Mouse (Mus musculus) forebrain, embryonic 15.5 days (tissue): Measurements from ENCODE around the gene Prkar2a. TPM values are rescaled to one million over a fixed set of nuclear protein-coding genes. Genes with fewer than 3 reads are reported as not detected.
A peak's percentile ranks its signal among the peaks of the same experiment; 100 is the strongest.

Experiments used
- ATAC-seq: fragments of 200-750 bp; cut with Nextera tagmentation; replicated peaks from 2 replicates; pipeline ENCODE4 v1.8.0; 2017; ENCODE audit warnings: mild to moderate bottlenecking, moderate TSS enrichment, moderate library complexity
- H3K27ac ChIP-seq: fragments of 300-500 bp; sonication (generic); replicated peaks from 2 replicates; pipeline ENCODE4 v1.5.1; 2015; ENCODE audit warnings: mild to moderate bottlenecking, inconsistent platforms
- H3K27me3 ChIP-seq: fragments of 300-500 bp; sonication (generic); 2 replicates; pipeline ENCODE4 v1.6.1; 2015; ENCODE audit warnings: inconsistent platforms
- H3K36me3 ChIP-seq: fragments of 300-500 bp; sonication (generic); 2 replicates; pipeline ENCODE4 v1.6.1; 2015; ENCODE audit warnings: mild to moderate bottlenecking, inconsistent platforms
- H3K4me1 ChIP-seq: fragments of 300-500 bp; sonication (generic); 2 replicates; pipeline ENCODE4 v1.6.1; 2015; ENCODE audit warnings: inconsistent platforms
- H3K4me2 ChIP-seq: fragments of 300-500 bp; sonication (generic); replicated peaks from 2 replicates; pipeline ENCODE4 v1.6.1; 2015; ENCODE audit warnings: mild to moderate bottlenecking, inconsistent platforms
- H3K4me3 ChIP-seq: fragments of 300-500 bp; sonication (generic); 2 replicates; pipeline ENCODE4 v1.5.1; 2015; ENCODE audit warnings: mild to moderate bottlenecking, inconsistent platforms
- H3K9ac ChIP-seq: fragments of 300-500 bp; sonication (generic); replicated peaks from 2 replicates; pipeline ENCODE4 v1.6.1; 2015; ENCODE audit warnings: mild to moderate bottlenecking, inconsistent platforms
- H3K9me3 ChIP-seq: fragments of 300-500 bp; sonication (generic); 2 replicates; pipeline ENCODE4 v1.6.1; 2016; ENCODE audit warnings: inconsistent platforms
- WGBS: fragments of 180-500 bp; shearing (Covaris S2); methylation state at CpG from one replicate; pipeline ENCODE4 v1.1.7; 2015; ENCODE audit warnings: mixed read lengths; 5-methylcytosine and 5-hydroxymethylcytosine counted together
- polyA plus RNA-seq: library from polyadenylated mRNA; unstranded; fragments of >200 nt; fragmentation: Nextera tagmentation; extraction: Ambion mirVana; gene quantifications from 2 replicates; pipeline ENCODE4 v1.2.1, GENCODE M21; 2015

Prkar2a gene
- polyA plus RNA-seq, 1 experiment from 2014 or later, result 42.1 TPM

GRCm38 (mm10) chr9:108673151-108673550, 16.0 kb upstream of the Prkar2a start:
- ATAC-seq, result no peak
- Histone ChIP-seq H3K4me3 (no peak overlapping the region), H3K27ac (no peak overlapping the region), H3K4me1 (no peaks in the 10 kb centered on the region), H3K4me2 (no peak overlapping the region), H3K36me3 (peaks cover 12% of the 10 kb centered on the region), H3K9ac (no peak overlapping the region), H3K27me3 (no peaks in the 10 kb centered on the region), H3K9me3 (no peaks in the 10 kb centered on the region; the same call in 1 of the 2 replicates)
- WGBS, result 53% methylated on average over 2 of the region's 2 CpGs

- Histone ChIP-seq H3K4me3 (no peak overlapping the region), H3K9me3 (no peaks in the 10 kb centered on the region), H3K27me3 (no peaks in the 10 kb centered on the region), H3K9ac (no peak overlapping the region), H3K4me2 (no peak overlapping the region), H3K36me3 (peaks cover 25% of the 10 kb centered on the region), H3K27ac (no peak overlapping the region), H3K4me1 (no peaks in the 10 kb centered on the region)
- 96% methylated on average over 15 of the region's 15 CpGs for WGBS
- ATAC-seq, result no peak
These were observed 9.1 kb upstream of the Prkar2a start for GRCm38 (mm10) chr9:108680026-108680425.

GRCm38 (mm10) chr9:108686475-108686887, 2.6 kb upstream of the Prkar2a start:
- 56% methylated on average over 4 of the region's 4 CpGs for WGBS
- H3K4me3 ChIP-seq, result no peak overlapping the region
- H3K27me3 ChIP-seq, result no peaks in the 10 kb centered on the region
- H3K4me2 ChIP-seq, result no peak overlapping the region
- H3K36me3 ChIP-seq, result peaks cover 13% of the 10 kb centered on the region
- ATAC-seq, result no peak
- peaks cover 7% of the 10 kb centered on the region for H3K4me1 ChIP-seq
- no peak overlapping the region for H3K9ac ChIP-seq
- H3K27ac ChIP-seq, result no peak overlapping the region
- H3K9me3 ChIP-seq, result no peaks in the 10 kb centered on the region

GRCm38 (mm10) chr9:108687181-108687580, 1.9 kb upstream of the Prkar2a start:
- no peak overlapping the region for H3K4me2 ChIP-seq
- no peaks in the 10 kb centered on the region for H3K27me3 ChIP-seq
- H3K4me1 ChIP-seq, result peaks cover 11% of the 10 kb centered on the region
- H3K9me3 ChIP-seq, result no peaks in the 10 kb centered on the region
- H3K9ac ChIP-seq, result no peak overlapping the region
- H3K27ac ChIP-seq, result no peak overlapping the region
- no peak for ATAC-seq
- H3K36me3 ChIP-seq, result peaks cover 9% of the 10 kb centered on the region
- 81% methylated on average over 6 of the region's 6 CpGs for WGBS
- H3K4me3 ChIP-seq, result no peak overlapping the region

- no peaks in the 10 kb centered on the region for H3K27me3 ChIP-seq
- no peak overlapping the region for H3K4me2 ChIP-seq
- H3K4me3 ChIP-seq, result no peak overlapping the region
- ATAC-seq, result no peak
- no peaks in the 10 kb centered on the region for H3K9me3 ChIP-seq
- no peak overlapping the region for H3K9ac ChIP-seq
- peaks cover 11% of the 10 kb centered on the region for H3K4me1 ChIP-seq
- H3K27ac ChIP-seq, result no peak overlapping the region
- WGBS, result 79% methylated on average over 2 of the region's 2 CpGs
- peaks cover 8% of the 10 kb centered on the region for H3K36me3 ChIP-seq
These were observed 1.4 kb upstream of the Prkar2a start for GRCm38 (mm10) chr9:108687686-108688085.

- H3K4me3 ChIP-seq, result no peak overlapping the region
- H3K9ac ChIP-seq, result no peak overlapping the region
- H3K27ac ChIP-seq, result no peak overlapping the region
- H3K27me3 ChIP-seq, result no peaks in the 10 kb centered on the region
- peaks cover 6% of the 10 kb centered on the region; the same call in 1 of the 2 replicates for H3K36me3 ChIP-seq
- no peak overlapping the region for H3K4me2 ChIP-seq
- H3K9me3 ChIP-seq, result no peaks in the 10 kb centered on the region
- H3K4me1 ChIP-seq, result peaks cover 17% of the 10 kb centered on the region
- ATAC-seq, result no peak
- 74% methylated on average over 9 of the region's 9 CpGs for WGBS
These were observed 663 bp upstream of the Prkar2a start for GRCm38 (mm10) chr9:108688451-108688850.

GRCm38 (mm10) chr9:108689993-108690392, 879 bp downstream of the Prkar2a start:
- 87% methylated on average over 1 of the region's 1 CpGs for WGBS
- no peak overlapping the region for H3K9ac ChIP-seq
- no peaks in the 10 kb centered on the region for H3K9me3 ChIP-seq
- H3K27ac ChIP-seq, result no peak overlapping the region
- H3K4me2 ChIP-seq, result no peak overlapping the region
- peaks cover 33% of the 10 kb centered on the region for H3K4me1 ChIP-seq
- ATAC-seq, result no peak
- no peaks in the 10 kb centered on the region for H3K27me3 ChIP-seq
- no peak overlapping the region for H3K4me3 ChIP-seq
- H3K36me3 ChIP-seq, result peaks cover 3% of the 10 kb centered on the region; the same call in 1 of the 2 replicates

GRCm38 (mm10) chr9:108690914-108691313, 1.8 kb downstream of the Prkar2a start:
- H3K9ac ChIP-seq, result no peak overlapping the region
- ATAC-seq, result no peak
- H3K36me3 ChIP-seq, result no peaks in the 10 kb centered on the region
- H3K27ac ChIP-seq, result no peak overlapping the region
- H3K4me2 ChIP-seq, result no peak overlapping the region
- H3K9me3 ChIP-seq, result no peaks in the 10 kb centered on the region
- no peak overlapping the region for H3K4me3 ChIP-seq
- H3K27me3 ChIP-seq, result no peaks in the 10 kb centered on the region
- H3K4me1 ChIP-seq, result peaks cover 33% of the 10 kb centered on the region
- 70% methylated on average over 6 of the region's 6 CpGs for WGBS

- WGBS, result 70% methylated on average over 8 of the region's 8 CpGs
- Histone ChIP-seq H3K27me3 (no peaks in the 10 kb centered on the region), H3K4me1 (peaks cover 33% of the 10 kb centered on the region), H3K36me3 (no peaks in the 10 kb centered on the region), H3K9me3 (no peaks in the 10 kb centered on the region), H3K4me2 (peak overlapping the region; percentile 60), H3K4me3 (peak overlapping the region; percentile 72), H3K9ac (peak overlapping the region; percentile 70), H3K27ac (peak overlapping the region; percentile 69; the same call in 1 of the 2 replicates)
- peak; percentile 12; the same call in 1 of the 2 replicates for ATAC-seq
These were observed 2.3 kb downstream of the Prkar2a start for GRCm38 (mm10) chr9:108691371-108691770.

- WGBS, result 1% methylated on average over 31 of the region's 42 CpGs
- no peaks in the 10 kb centered on the region for H3K9me3 ChIP-seq
- ATAC-seq, result peak; percentile 89
- no peaks in the 10 kb centered on the region for H3K27me3 ChIP-seq
- H3K4me1 ChIP-seq, result peaks cover 33% of the 10 kb centered on the region
- H3K9ac ChIP-seq, result peak overlapping the region; percentile 70
- peak overlapping the region; percentile 69 for H3K27ac ChIP-seq
- peak overlapping the region; percentile 60 for H3K4me2 ChIP-seq
- peak overlapping the region; percentile 72 for H3K4me3 ChIP-seq
- H3K36me3 ChIP-seq, result no peaks in the 10 kb centered on the region
These were observed 2.7 kb downstream of the Prkar2a start for GRCm38 (mm10) chr9:108691846-108692225.

- Histone ChIP-seq H3K36me3 (no peaks in the 10 kb centered on the region), H3K4me3 (peak overlapping the region; percentile 72), H3K4me1 (peaks cover 33% of the 10 kb centered on the region), H3K27me3 (no peaks in the 10 kb centered on the region), H3K9ac (peak overlapping the region; percentile 70), H3K9me3 (no peaks in the 10 kb centered on the region), H3K4me2 (peak overlapping the region; percentile 60), H3K27ac (peak overlapping the region; percentile 69)
- peak; percentile 81 for ATAC-seq
- under 1% methylated on average over 86 of the region's 92 CpGs for WGBS
These were observed 3.3 kb downstream of the Prkar2a start for GRCm38 (mm10) chr9:108692226-108693041.

GRCm38 (mm10) chr9:108693946-108694345, 4.8 kb downstream of the Prkar2a start:
- no peak for ATAC-seq
- H3K9me3 ChIP-seq, result no peaks in the 10 kb centered on the region
- no peak overlapping the region for H3K9ac ChIP-seq
- peak overlapping the region; percentile 60 for H3K4me2 ChIP-seq
- 65% methylated on average over 4 of the region's 4 CpGs for WGBS
- H3K27me3 ChIP-seq, result no peaks in the 10 kb centered on the region
- no peak overlapping the region for H3K27ac ChIP-seq
- peaks cover 4% of the 10 kb centered on the region; the same call in 1 of the 2 replicates for H3K36me3 ChIP-seq
- H3K4me1 ChIP-seq, result peaks cover 31% of the 10 kb centered on the region
- H3K4me3 ChIP-seq, result peak overlapping the region; percentile 4; the same call in 1 of the 2 replicates
